Mouse (Mus musculus) liver, postnatal 0 days (tissue): ENCODE results near the gene Ptprk.

Experiments
- CTCF ChIP-seq: sonication (generic); IDR thresholded peaks from 2 replicates; pipeline ENCODE4 v1.5.1; 2016; ENCODE audit warnings: antibody characterized with exemption, low read depth
- EP300 ChIP-seq: IDR thresholded peaks from 2 replicates; pipeline ENCODE4 v1.6.1; 2016; ENCODE audit warnings: antibody characterized with exemption, low read depth, mild to moderate bottlenecking

DNA sequence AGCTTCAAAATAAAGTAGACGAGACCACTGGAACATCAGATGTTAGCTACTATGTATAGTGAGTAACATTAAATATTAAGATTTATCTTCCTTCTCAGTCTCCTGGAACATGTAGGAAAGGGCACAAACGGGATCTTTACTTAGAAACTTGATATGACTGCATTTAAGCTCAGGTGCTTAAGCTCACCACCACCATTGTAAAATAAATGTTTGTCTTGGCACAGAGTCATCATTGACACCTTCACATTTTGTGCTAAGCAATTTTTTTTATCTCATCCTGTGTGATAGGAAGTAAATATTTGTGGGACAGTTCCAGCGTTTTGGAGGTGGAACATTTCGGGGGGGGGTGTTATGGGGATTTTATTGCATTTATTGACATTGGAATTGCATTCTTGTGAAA is 375.2 kb downstream of the Ptprk start:
- TF ChIP-seq CTCF (no peak), EP300 (no peak)
